Mouse (Mus musculus) CD4-positive, CD25-positive, alpha-beta regulatory T cell, adult 9 weeks (primary cell): Measurements from ENCODE around the gene Ube2n. TPM values are rescaled to one million over a fixed set of nuclear protein-coding genes. Genes with fewer than 3 reads are reported as not detected.

Experiments used
- polyA plus RNA-seq: library from polyadenylated mRNA; unstranded; fragments of 100-300 nt; shearing (Covaris generic); gene quantifications from one replicate; pipeline ENCODE4 v1.2.1, GENCODE M21; 2017

Gene Ube2n
- 326 TPM for polyA plus RNA-seq

GRCm38 (mm10) chr10:95514656-95515292, at the start of gene Ube2n:
Ube2n (plus strand) TSS chr10:95515145.

GRCm38 (mm10) chr10:95501463-95502081, 13.4 kb upstream of the Ube2n start, which contains the start of gene Mrpl42:
Mrpl42 (minus strand) TSS chr10:95501940.

GRCm38 (mm10) chr10:95563851-95564845, 49.2 kb downstream of the Ube2n start, which contains the start of gene Nudt4:
Nudt4 (minus strand) TSS chr10:95564146.

Other genes starting within 250 kb of the Ube2n start
- 30.4 TPM for gene Cradd, start 191.0 kb upstream of the Ube2n start, polyA plus RNA-seq
- 98.7 TPM for gene Socs2, start 98.0 kb upstream of the Ube2n start, polyA plus RNA-seq
- 176 TPM for gene Mrpl42, start 13.2 kb upstream of the Ube2n start, polyA plus RNA-seq
- gene Nudt4, start 49.0 kb downstream of the Ube2n start, polyA plus RNA-seq = 5.3 TPM
- not detected for gene Anapc15-ps, start 158.3 kb downstream of the Ube2n start, polyA plus RNA-seq